Mouse (Mus musculus) spleen, adult 2 months (tissue): ENCODE data around the gene Hmcn2.

Experiments
- CTCF ChIP-seq: fragments of 200-500 bp; IDR thresholded peaks from 2 replicates; pipeline ENCODE4 v1.5.1; 2011; ENCODE audit warnings: mild to moderate bottlenecking, inconsistent platforms; ENCODE audit not compliant: insufficient read depth, insufficient read length, insufficient replicate concordance; ENCODE audit errors: extremely low read depth
- POLR2A ChIP-seq: fragments of 200-500 bp; IDR thresholded peaks from 2 replicates; pipeline ENCODE4 v1.6.1; 2011; ENCODE audit warnings: low read depth, low read length, inconsistent platforms

DNA sequence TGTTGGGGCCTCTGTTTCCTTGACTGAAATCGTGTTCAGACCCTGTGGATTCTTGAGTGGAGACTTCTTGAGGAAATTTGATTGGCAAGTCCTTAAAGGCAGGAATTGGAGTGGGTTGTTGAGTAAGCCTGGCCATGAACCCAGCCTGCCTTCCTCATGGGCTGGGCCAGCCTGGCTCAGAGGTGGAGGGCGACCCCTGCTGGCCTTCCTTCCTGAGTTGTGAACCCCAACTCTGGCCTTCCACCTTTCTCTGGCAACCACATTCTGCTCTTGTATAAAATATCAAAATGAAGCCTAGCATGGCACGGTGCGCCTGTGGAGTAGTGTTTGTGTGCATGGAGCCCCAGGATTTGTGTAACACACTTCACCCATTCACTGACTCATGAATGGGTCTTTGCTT lies 8.5 kb upstream of the Hmcn2 start:
- peak; percentile 58; the same call in 1 of the 2 replicates for TF ChIP-seq CTCF
- no peak for TF ChIP-seq POLR2A
